Mouse (Mus musculus) forelimb bud, embryonic 11.5 days (tissue): ENCODE results near the gene Irf2bp1.

Source experiments
- DNase-seq: peaks from one replicate; pipeline ENCODE4 v3.0.0-alpha.2; 2012; ENCODE audit warnings: low read depth, low spot score

The Irf2bp1 gene

DNA sequence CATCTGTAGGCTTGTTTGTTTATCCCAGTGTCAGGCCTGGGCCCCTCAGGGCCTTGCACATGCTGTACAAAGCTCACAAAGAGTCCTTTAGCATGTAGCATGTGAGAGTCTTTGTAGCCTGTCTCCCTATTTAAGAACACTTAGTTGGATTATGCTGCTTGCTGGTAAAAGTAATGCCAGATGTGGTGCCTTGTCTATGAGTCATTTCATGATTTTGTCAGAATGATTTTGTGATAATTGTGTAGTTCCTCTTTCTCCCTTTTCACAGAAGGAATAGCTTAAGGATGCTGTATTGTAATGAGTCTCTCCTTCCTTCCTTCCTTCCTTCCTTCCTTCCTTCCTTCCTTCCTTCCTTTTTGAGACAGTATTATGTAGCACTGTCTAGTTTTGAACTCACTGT is 24.2 kb downstream of the Irf2bp1 start:
- DNase-seq: no peak

DNA sequence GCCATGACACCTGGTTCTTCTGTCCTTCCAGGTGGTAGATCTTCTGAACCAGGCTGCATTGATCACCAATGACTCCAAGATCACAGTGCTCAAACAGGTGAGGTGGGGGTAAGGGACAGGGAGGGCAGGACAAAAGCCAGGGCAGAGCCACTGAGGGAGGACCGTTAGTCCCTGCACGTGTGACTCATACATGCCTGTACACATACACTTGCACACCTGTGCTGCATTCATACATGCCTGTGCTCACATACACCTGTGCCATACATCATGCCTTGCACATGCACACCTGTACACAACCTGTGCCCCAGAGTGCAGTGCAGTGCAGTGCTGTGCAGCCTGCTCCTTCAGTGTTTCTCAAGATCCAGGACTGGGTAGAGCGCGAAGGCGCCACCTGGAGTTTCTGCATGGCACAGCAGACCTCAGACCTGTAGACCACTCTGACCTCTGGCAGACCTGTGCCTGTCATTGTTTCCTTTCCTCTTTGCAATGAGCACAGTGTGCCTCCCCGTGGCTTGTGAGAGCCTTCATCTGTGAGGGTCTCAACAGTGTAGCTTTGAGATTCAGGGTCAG is 25.3 kb downstream of the Irf2bp1 start:
- DNase-seq: peak; percentile 71

DNA sequence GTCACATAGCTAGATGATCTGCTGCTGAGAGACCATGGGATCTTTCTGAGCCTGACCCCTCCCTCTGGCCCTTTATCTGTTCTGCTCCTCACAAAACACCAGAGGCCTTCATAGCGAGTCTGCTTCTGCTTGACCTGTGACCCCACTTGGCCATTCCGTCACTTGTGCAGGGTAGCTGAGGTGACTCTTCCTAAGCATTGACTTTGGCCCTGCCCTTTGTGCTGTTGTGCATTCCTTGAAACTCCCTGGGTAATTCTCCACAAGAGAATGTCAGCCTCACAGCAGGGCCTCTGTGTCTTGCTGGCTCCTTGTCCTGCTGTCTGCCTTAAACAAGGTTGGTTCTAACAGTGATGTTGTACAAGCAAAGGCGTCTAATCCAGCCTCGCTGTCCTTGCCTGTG is 27.8 kb downstream of the Irf2bp1 start:
- DNase-seq: no peak

DNA sequence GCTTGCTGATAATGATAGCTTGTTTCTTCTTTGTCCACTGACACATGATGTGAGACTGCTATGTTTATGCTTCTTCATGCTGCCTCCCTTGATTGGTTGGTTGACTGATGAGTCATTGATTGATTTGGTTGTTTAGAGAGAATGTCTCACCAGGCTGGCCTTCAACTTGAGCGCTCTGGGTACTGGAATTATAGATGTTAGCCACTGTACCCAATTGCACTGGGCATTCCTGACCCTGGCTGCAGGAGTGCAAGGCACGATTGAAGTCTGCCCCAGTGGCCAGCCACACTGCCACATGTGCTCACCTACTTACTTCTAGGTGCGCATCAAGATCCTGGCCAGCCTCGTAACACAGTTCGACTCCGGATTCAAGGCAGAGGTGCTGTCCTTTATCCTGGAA is 40.8 kb downstream of the Irf2bp1 start:
- DNase-seq: no peak

DNA sequence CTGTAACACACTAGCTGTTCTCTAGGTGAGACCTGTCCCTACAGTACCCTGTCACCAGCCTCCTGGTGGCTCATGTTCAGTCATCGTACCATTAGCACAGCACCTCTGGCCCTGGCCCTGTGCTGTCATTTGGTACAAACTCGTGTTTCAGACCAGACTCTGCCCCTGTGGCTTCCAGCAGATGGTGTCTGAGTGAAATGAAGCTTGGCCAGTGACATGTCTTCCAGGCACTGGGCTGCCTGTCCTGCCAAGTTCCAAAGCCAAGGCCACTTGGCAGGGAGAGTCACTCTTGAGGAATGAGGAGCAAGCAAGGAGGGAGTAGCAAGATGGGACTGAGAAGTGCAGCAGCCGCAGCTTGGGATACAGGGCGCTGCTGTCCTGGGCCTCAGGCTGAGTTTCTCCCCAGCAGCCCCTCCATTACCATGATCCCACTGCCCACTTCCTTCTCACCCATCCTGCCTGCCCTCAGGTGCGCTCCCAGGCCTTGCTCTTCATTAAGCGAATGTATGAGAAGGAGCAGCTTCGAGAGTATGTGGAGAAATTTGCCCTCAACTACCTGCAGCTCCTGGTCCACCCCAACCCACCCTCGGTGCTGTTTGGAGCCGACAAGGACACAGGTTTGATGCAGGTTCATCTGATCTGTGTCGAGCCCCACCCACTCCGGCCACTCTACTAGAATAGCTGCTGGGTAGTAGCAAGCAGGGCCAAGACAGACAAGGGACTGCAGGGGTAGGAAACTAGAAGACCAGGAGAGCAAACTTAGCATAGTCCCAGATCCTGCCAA is 42.6 kb downstream of the Irf2bp1 start:
- no peak for DNase-seq

DNA sequence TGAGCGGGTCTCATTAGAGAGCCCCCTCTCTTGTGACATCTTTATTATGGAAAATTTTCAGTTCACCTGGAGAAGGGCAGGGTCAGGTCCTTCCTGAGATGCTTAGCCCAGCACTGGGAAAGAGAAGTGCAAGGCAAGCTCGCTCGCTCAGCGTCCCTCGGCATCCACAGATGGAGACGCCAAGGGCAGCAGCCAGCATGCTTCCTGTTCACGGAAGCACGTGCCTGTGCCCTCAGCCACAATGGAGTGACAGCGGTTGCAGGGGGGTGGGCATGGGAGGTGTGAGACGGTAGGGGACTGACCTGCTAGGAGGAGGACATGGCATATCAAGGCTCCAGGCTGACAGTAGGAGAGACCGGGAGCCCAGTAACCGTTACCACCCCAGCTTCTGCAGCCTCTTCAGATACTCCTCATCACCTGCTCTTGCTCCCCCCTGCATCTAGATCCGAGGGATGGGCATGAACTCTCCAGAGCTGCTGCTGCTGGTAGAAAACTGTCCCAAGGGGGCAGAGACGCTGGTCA is 44.2 kb downstream of the Irf2bp1 start:
- no peak for DNase-seq

DNA sequence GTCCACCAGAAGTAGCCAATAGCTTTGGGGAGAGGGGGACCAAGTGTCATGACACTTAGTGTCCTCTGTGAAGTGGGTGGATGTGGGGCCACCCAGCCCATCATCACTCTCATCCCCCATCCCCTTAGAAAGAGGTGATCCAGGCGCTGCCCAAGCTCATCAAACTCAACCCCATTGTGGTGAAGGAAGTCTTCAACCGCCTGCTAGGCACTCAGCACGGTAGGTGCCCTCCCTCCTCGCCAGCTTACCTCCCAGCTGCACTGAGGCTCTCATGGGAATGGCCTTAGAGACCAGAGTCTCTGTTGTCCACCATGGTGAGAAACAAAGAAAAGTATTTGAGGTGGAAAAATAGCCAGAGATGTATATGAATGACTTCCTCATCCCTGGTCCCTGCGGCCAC is 45.4 kb downstream of the Irf2bp1 start:
- no peak for DNase-seq

DNA sequence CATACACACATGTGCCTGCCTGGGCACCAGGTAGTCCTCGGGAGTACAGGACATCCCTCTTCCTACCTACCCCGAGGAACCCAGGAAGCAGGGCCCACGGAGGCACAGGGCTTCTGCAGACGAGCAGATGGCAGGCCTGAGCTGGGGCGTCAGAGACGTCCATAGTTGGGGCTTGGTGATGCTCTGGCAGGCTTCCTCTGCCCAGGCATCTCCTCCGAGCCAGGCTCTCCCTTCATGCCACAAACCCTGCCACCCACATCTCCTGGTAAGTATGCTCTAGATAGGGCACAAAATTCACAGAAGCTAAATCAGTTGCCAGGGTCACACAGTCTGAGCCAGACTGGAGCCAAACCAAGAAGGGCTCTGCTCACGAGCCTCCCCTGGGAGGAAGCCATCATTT is 46.3 kb downstream of the Irf2bp1 start:
- no peak for DNase-seq

DNA sequence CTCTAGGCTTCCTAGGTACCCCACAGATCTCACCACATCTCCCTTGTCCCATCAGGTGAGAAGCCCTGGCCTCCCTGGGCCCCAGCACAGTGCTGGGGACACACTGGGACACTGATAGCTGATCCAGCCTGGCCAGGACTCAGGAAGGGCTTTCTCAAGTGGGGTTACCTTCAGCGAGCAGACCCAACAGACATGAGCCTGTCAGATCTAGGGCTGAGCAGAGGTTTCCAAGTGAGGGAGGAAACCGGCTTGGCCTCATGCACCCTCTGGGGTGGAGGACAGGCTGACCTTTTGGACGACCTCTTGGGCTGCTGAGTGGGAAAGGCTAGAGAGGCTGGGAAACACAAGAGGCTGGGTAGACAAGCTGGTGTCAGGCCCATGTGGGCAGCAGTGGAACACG is 47.3 kb downstream of the Irf2bp1 start:
- no peak for DNase-seq

DNA sequence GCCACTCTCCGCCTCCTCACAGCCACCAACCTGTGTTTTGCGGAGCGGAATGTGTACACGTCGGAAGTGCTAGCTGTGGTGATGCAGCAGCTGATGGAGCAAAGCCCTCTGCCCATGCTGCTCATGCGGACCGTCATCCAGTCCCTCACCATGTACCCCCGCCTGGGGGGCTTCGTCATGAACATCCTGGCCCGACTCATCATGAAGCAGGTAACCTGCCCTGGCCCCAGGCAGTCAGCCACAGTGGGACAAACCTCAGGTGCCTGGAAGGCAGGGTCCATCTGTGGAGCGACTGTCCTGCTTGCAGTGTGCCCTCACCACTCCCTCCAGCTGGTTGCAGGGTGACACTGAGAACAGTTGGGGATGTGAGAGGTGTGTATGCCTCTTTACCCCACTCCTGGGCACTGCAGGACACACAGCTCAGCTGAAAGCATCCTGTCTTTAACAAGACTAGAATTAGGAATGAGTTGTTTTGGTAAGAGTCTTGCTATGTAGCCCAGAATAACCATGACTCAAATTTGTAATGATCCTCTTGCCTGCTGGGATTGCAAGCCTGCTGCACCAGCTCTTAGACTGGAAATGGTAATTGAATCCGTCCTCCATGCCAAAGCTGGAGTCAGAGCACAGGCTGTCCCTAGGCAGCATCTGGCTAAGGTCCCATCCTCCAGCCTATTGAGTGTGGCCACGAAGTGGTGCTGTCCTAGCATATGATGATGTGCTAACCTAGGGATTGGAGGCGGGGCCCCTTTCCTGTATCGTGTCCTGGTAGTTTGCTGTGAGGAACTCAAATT is 48.7 kb downstream of the Irf2bp1 start:
- DNase-seq: no peak

DNA sequence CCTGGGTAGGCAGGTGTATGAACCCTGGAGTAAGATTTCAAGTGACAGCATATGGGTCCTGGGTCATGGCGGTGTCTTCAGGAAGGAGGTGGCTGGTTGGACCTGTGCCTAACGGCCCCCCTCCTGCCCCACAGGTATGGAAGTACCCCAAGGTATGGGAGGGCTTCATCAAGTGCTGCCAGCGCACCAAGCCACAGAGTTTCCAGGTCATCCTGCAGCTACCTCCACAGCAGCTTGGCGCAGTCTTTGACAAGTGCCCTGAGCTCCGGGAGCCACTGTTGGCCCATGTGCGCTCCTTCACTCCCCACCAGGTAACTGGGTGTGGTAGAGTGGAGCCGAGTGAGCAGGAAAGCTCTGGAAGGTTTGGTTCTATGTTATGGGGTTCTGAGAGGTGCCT is 49.3 kb downstream of the Irf2bp1 start:
- no peak for DNase-seq

DNA sequence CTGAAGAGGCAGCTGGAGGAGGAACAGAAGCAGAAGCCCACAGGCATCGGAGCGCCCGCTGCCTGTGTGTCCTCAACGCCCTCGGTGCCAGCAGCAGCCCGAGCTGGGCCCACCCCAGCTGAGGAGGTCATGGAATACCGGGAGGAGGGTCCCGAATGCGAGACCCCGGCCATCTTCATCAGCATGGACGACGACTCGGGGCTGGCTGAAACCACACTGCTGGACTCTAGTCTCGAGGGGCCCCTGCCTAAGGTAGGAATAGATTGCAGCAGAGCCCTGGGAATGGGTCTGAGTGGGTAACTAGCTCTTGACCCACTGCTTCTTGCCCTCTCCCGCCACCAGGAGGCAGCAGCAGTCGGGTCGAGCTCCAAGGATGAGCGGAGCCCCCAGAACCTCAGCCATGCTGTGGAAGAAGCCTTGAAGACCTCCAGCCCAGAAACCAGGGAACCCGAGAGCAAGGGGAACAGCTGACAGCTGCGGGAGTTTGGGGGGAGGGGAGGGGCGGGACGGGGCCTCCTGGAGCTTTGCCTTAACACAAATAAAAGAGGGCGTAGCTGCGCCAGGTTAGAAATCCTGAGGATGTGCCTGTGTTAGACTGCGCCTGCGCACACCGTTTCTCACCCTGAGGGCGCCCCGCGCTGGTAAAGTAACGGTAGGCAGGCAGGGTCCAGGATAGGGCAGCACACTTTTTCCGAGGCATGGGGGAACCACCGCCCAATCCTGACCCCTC is 50.4 kb downstream of the Irf2bp1 start, which contains the start of gene Rsph6a:
Rsph6a (plus strand) TSS at position 644 of the 730 bp plus-strand sequence.
- peak; percentile 64 for DNase-seq

DNA sequence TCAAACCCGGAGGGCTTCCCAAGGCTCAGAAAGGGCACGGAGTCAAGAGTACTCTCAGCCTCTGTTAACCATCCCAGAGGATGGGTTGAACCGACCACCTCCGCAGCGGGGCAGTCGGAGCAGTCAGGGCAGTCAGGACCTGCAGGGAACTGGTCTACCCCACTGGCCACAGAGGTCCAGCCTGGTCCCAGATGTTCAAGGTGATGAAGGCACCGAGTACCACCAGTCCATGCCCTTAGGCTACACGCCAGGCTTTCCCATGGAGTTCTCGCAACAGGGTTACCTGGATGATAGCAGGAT is 50.9 kb downstream of the Irf2bp1 start:
- DNase-seq: no peak

DNA sequence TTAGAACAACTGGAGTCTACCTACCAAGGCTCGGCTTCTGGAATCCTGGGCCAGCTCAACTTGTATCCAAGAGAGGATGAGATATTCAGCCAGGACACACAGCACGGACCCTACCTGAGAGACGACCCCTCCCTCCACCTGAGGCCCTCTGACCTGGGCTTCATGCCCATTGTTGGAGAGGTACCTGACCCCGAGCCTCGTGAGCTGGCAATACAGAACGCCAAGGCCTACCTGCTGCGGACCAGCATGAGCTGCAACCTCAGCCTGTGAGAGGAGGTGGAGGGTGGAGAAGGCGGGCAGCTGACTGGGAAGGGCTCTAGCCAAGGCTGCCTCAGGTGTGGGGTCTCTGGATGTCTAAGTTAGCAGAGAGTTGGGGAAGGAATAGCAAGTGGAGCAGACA is 51.3 kb downstream of the Irf2bp1 start:
- no peak for DNase-seq
